ENCODE assay signal across 8 mouse cellular contexts in genomic region chr1:167283441-167284257, GRCm38 (mm10). TPM values are rescaled to one million over a fixed set of nuclear protein-coding genes. Genes with fewer than 3 reads are reported as not detected.
A peak's percentile ranks its signal among the peaks of the same experiment; 100 is the strongest.
DNase-seq lines count a peak whose midpoint lies in the region; ATAC-seq and TF ChIP-seq lines count a peak whose summit lies in the region.

No protein-coding gene starts in this region.

- peak overlapping the region; percentile 62 for H3K9ac ChIP-seq in lung, embryonic 15.5 days

- H3ac ChIP-seq in C2C12 (ENCODE audit: control insufficient read depth, insufficient read length, low read depth), result peak overlapping the region; percentile 72

- peak overlapping the region; percentile 87 for H3K4me3 ChIP-seq in C2C12 (ENCODE audit: insufficient read depth, poor library complexity, severe bottlenecking)
- H3K4me3 ChIP-seq in cortical plate, adult 2 months (ENCODE audit: insufficient read depth, low read length), result peak overlapping the region; percentile 52
- H3K4me3 ChIP-seq in lung, embryonic 15.5 days, result peak overlapping the region; percentile 89
- H3K4me3 ChIP-seq in olfactory bulb, adult 2 months (ENCODE audit: insufficient read depth, low read depth, low read length), result peak overlapping the region; percentile 66

- peak; percentile 61; the same call in 1 of the 2 replicates for TF ChIP-seq POLR2A in cortical plate, adult 2 months (IDR thresholded peaks at IDR 0.05; ENCODE audit: extremely low read depth, insufficient read depth, low read length)
- TF ChIP-seq POLR2A in olfactory bulb, adult 2 months (IDR thresholded peaks at IDR 0.05; ENCODE audit: insufficient read depth, low read depth, low read length), result 0 out of 2 replicates have a peak, but pooled peaks have one; percentile 28

- under 1% methylated on average over 44 of the region's 44 CpGs for WGBS in lung, embryonic 15.5 days
- WGBS in olfactory bulb, adult 2 months, result under 1% methylated on average over 44 of the region's 44 CpGs

- H3K4me2 ChIP-seq in lung, embryonic 15.5 days, result peak overlapping the region; percentile 92

- no peaks in the 10 kb centered on the region for H3K9me3 ChIP-seq in lung, embryonic 15.5 days

- peaks cover 2% of the 10 kb centered on the region; the same call in 1 of the 2 replicates for H3K4me1 ChIP-seq in cortical plate, adult 2 months (ENCODE audit: control insufficient read depth, insufficient read depth, low read length)
- H3K4me1 ChIP-seq in lung, embryonic 15.5 days, result peaks cover 27% of the 10 kb centered on the region
- H3K4me1 ChIP-seq in olfactory bulb, adult 2 months (ENCODE audit: control insufficient read depth, insufficient read depth, low read length), result peaks cover 19% of the 10 kb centered on the region

- H3K27me3 ChIP-seq in C2C12 (ENCODE audit: control insufficient read depth, insufficient read depth, insufficient read length), result no peaks in the 10 kb centered on the region
- H3K27me3 ChIP-seq in lung, embryonic 15.5 days, result peaks cover 10% of the 10 kb centered on the region; the same call in 1 of the 2 replicates

- peaks cover 63% of the 10 kb centered on the region for H3K79me2 ChIP-seq in C2C12 (ENCODE audit: control insufficient read depth, insufficient read depth)

- TF ChIP-seq CTCF in C2C12 (IDR thresholded peaks at IDR 0.05; ENCODE audit: control insufficient read depth, insufficient read depth, insufficient read length), result peak; percentile 14
- no peak for TF ChIP-seq CTCF in cortical plate, adult 2 months (IDR thresholded peaks at IDR 0.05; ENCODE audit: extremely low read depth, insufficient read depth, low read length)
- TF ChIP-seq CTCF in olfactory bulb, adult 2 months (IDR thresholded peaks at IDR 0.05; ENCODE audit: insufficient read depth, low read depth, low read length), result no peak

- peak overlapping the region; percentile 74; the same call in 1 of the 2 replicates for H3K27ac ChIP-seq in cortical plate, adult 2 months (ENCODE audit: insufficient read depth, low read length)
- H3K27ac ChIP-seq in lung, embryonic 15.5 days, result peak overlapping the region; percentile 97
- H3K27ac ChIP-seq in olfactory bulb, adult 2 months (ENCODE audit: insufficient read depth, low read depth, low read length), result peak overlapping the region; percentile 31

- peak; percentile 26 for ATAC-seq in granulocyte monocyte progenitor cell, adult 5-6 weeks (replicated peaks; ENCODE audit: poor library complexity, severe bottlenecking)
- peak; percentile 24; the same call in 1 of the 2 replicates for ATAC-seq in lung, embryonic 15.5 days (ENCODE audit: borderline replicate concordance, extremely low read depth, low FRiP score, low TSS enrichment)

- peak; percentile 76 for DNase-seq in MN1 (ENCODE audit: low spot score)
- DNase-seq in kidney, postnatal 36 days, result peak; percentile 32 to 62
- peak; percentile 78 for DNase-seq in thymus, postnatal 25 days

- H3K79me3 ChIP-seq in C2C12 (ENCODE audit: low read depth), result peaks cover 58% of the 10 kb centered on the region

- peaks cover 23% of the 10 kb centered on the region for H3K36me3 ChIP-seq in C2C12 (ENCODE audit: control insufficient read depth, insufficient read depth)
- no peaks in the 10 kb centered on the region for H3K36me3 ChIP-seq in lung, embryonic 15.5 days

TF ChIP-seq in C2C12, 6 proteins besides CTCF, POLR2A, EP300 and RAD21:
- no peak for TF ChIP-seq CEBPB (IDR thresholded peaks at IDR 0.05; ENCODE audit: low read depth)
- TF ChIP-seq MAX (IDR thresholded peaks at IDR 0.05), result peak; percentile 93

RNA-seq across cellular contexts. Expression of gene Uck2, which starts 1.5 kb away (rescaled TPM):
- 104 TPM for polyA plus RNA-seq in C2C12 (2012; fragmentation: generic; extraction: Trizol)
- 19.7 and 20.5 TPM in 2 replicates for polyA plus RNA-seq in cortical plate, adult 2 months (2012; rRNA removed)
- 181 and 224 TPM in 2 replicates for total RNA-seq in granulocyte monocyte progenitor cell, adult 5-6 weeks (2014; fragmentation: Nextera tagmentation)
- total RNA-seq in granulocyte monocyte progenitor cell, adult 5-6 weeks (2017), result 223 and 286 TPM in 2 replicates
- 79.2 and 85.4 TPM in 2 replicates for polyA plus RNA-seq in lung, embryonic 15.5 days (2015; fragmentation: Nextera tagmentation; extraction: Ambion mirVana)
- polyA plus RNA-seq in olfactory bulb, adult 2 months (2012; ENCODE audit: insufficient read depth, insufficient read length, low replicate concordance, missing spikeins), result 323 TPM in 1 of 2 replicates, not detected in the other

RNA-seq across cellular contexts. Expression of gene Tmco1, which starts 24.5 kb away (rescaled TPM):
- 59.8 TPM for polyA plus RNA-seq in C2C12 (2012; fragmentation: generic; extraction: Trizol)
- polyA plus RNA-seq in cortical plate, adult 2 months (2012; rRNA removed), result 61.4 and 70.4 TPM in 2 replicates
- 97.6 and 127 TPM in 2 replicates for total RNA-seq in granulocyte monocyte progenitor cell, adult 5-6 weeks (2014; fragmentation: Nextera tagmentation)
- total RNA-seq in granulocyte monocyte progenitor cell, adult 5-6 weeks (2017), result 170 and 172 TPM in 2 replicates
- 101 TPM in 2 replicates for polyA plus RNA-seq in lung, embryonic 15.5 days (2015; fragmentation: Nextera tagmentation; extraction: Ambion mirVana)
- not detected in 2 replicates for polyA plus RNA-seq in olfactory bulb, adult 2 months (2012; ENCODE audit: insufficient read depth, insufficient read length, low replicate concordance, missing spikeins)

Comparison
In these comparisons a context has a peak if more than half of its experiments do, and no peak if none do; other contexts are left out.
1. Peak in every context shown above with its lines: DNase-seq, ATAC-seq, H3K4me3 ChIP-seq and H3K27ac ChIP-seq.
2. H3K27ac ChIP-seq: peak in every context shown above with its lines; median percentile 97 in lung, embryonic 15.5 days; 74 in cortical plate, adult 2 months; 31 in olfactory bulb, adult 2 months.